Mouse (Mus musculus) heart, adult 2 months (tissue): Measurements from ENCODE around the gene Exoc3. TPM values are rescaled to one million over a fixed set of nuclear protein-coding genes. Genes with fewer than 3 reads are reported as not detected.

Source experiments
- DNase-seq, 2 experiments: peaks; one replicate each; pipeline ENCODE4 v3.0.0; 2021
- H3K27ac ChIP-seq: fragments of 200-600 bp; 2 replicates; pipeline ENCODE4 v1.8.1; 2022
- H3K27me3 ChIP-seq: fragments of 200-500 bp; 2 replicates; pipeline ENCODE4 v1.6.1; 2012; ENCODE audit warnings: mild to moderate bottlenecking, low read length, inconsistent platforms, mixed read lengths; ENCODE audit not compliant: control insufficient read depth, insufficient read depth
- H3K36me3 ChIP-seq: fragments of 200-500 bp; 2 replicates; pipeline ENCODE4 v1.6.1; 2012; ENCODE audit warnings: low read length, inconsistent platforms; ENCODE audit not compliant: control insufficient read depth, insufficient read depth
- H3K4me1 ChIP-seq: fragments of 200-500 bp; 2 replicates; pipeline ENCODE4 v1.6.1; 2011; ENCODE audit warnings: low read length; ENCODE audit not compliant: control insufficient read depth, insufficient read depth
- H3K4me3 ChIP-seq: fragments of 200-600 bp; 2 replicates; pipeline ENCODE4 v1.8.1; 2022
- H3K79me2 ChIP-seq: fragments of 200-500 bp; replicated peaks from 2 replicates; pipeline ENCODE4 v1.6.1; 2012; ENCODE audit warnings: mild to moderate bottlenecking, inconsistent platforms, low read length, moderate library complexity, mixed read lengths; ENCODE audit not compliant: control insufficient read depth, insufficient read depth
- H3K9ac ChIP-seq: fragments of 200-500 bp; 2 replicates; pipeline ENCODE4 v1.6.1; 2012; ENCODE audit warnings: low read depth, mild to moderate bottlenecking, control low read depth, inconsistent platforms, low read length, mixed read lengths
- CTCF ChIP-seq: fragments of 200-600 bp; IDR thresholded peaks from 2 replicates; pipeline ENCODE4 v1.8.1; 2022; ENCODE audit warnings: antibody characterized with exemption, mild to moderate bottlenecking, moderate library complexity
- EP300 ChIP-seq: fragments of 200-500 bp; IDR thresholded peaks from 2 replicates; pipeline ENCODE4 v1.6.1; 2011; ENCODE audit warnings: low read depth, low read length, control low read depth; ENCODE audit not compliant: insufficient read depth
- POLR2A ChIP-seq: fragments of 200-500 bp; IDR thresholded peaks from 2 replicates; pipeline ENCODE4 v1.6.1; 2011; ENCODE audit warnings: mild to moderate bottlenecking, low read depth, low read length, control low read depth; ENCODE audit not compliant: insufficient read depth
- WGBS: fragments of 180-500 bp; shearing (Covaris S2); methylation state at CpG from one replicate; pipeline ENCODE4 v1.1.7; 2018; 5-methylcytosine and 5-hydroxymethylcytosine counted together
- intact Hi-C: fragments of 180-260 bp; cut with DNase I; formaldehyde crosslinking; loops from one replicate; pipeline ENCODE4 v1.15.1; 2025
- polyA plus RNA-seq: library from polyadenylated mRNA; depleted of rRNA; stranded (reverse); fragments of >200 nt; gene quantifications from 2 replicates; pipeline ENCODE4 v1.2.3, GENCODE M21; 2012
- total RNA-seq, 2 experiments: library from RNA; stranded (reverse); gene quantifications; 2 replicates each; pipeline ENCODE4 v1.2.3; 2021

Gene Exoc3
- total and polyA plus RNA-seq, 3 experiments: 47.5 to 54.1 (median 51.2) TPM

GRCm38 (mm10) chr13:74172036-74172435, 36.5 kb downstream of the Exoc3 start:
- peaks cover 2% of the 10 kb centered on the region; the same call in 1 of the 2 replicates for H3K36me3 ChIP-seq
- H3K27me3 ChIP-seq: no peaks in the 10 kb centered on the region
- H3K27ac ChIP-seq: no peak overlapping the region
- no peak overlapping the region for H3K9ac ChIP-seq
- intact Hi-C loops: loop anchor here (10.0 kb wide), 1 partner anchor 207 kb away; the partner anchor contains the start of gene Zdhhc11
- no peaks in the 10 kb centered on the region for H3K4me1 ChIP-seq
- DNase-seq: no peak
- TF ChIP-seq CTCF (no peak), EP300 (no peak), POLR2A (no peak)
- no peaks in the 10 kb centered on the region for H3K79me2 ChIP-seq
- H3K4me3 ChIP-seq: no peak overlapping the region
- 97% methylated on average over 5 of the region's 5 CpGs for WGBS

- no peaks in the 10 kb centered on the region for H3K79me2 ChIP-seq
- H3K9ac ChIP-seq: no peak overlapping the region
- no peak overlapping the region for H3K4me3 ChIP-seq
- peaks cover 2% of the 10 kb centered on the region; the same call in 1 of the 2 replicates for H3K36me3 ChIP-seq
- no peak for DNase-seq
- intact Hi-C loops: loop anchor here (10.0 kb wide), 1 partner anchor 205 kb away; the partner anchor contains the start of gene Zdhhc11
- WGBS: 86% methylated on average over 10 of the region's 10 CpGs
- TF ChIP-seq CTCF (no peak), POLR2A (no peak), EP300 (no peak)
- peaks cover 3% of the 10 kb centered on the region; the same call in 1 of the 2 replicates for H3K4me1 ChIP-seq
- no peaks in the 10 kb centered on the region for H3K27me3 ChIP-seq
- H3K27ac ChIP-seq: no peak overlapping the region
These were observed 38.9 kb downstream of the Exoc3 start for GRCm38 (mm10) chr13:74169446-74170164.

GRCm38 (mm10) chr13:74167492-74167891, 41.0 kb downstream of the Exoc3 start:
- intact Hi-C loops: no loop called here
- Histone ChIP-seq H3K4me3 (no peak overlapping the region), H3K9ac (no peak overlapping the region), H3K27me3 (no peaks in the 10 kb centered on the region), H3K36me3 (peaks cover 2% of the 10 kb centered on the region; the same call in 1 of the 2 replicates), H3K4me1 (peaks cover 3% of the 10 kb centered on the region; the same call in 1 of the 2 replicates), H3K27ac (no peak overlapping the region), H3K79me2 (no peaks in the 10 kb centered on the region)
- WGBS: 56% methylated on average over 2 of the region's 2 CpGs
- DNase-seq: peak; percentile 39 to 66
- TF ChIP-seq POLR2A (no peak), EP300 (no peak), CTCF (no peak)

- peaks cover 2% of the 10 kb centered on the region; the same call in 1 of the 2 replicates for H3K36me3 ChIP-seq
- TF ChIP-seq CTCF (no peak), EP300 (no peak), POLR2A (no peak)
- peaks cover 3% of the 10 kb centered on the region; the same call in 1 of the 2 replicates for H3K4me1 ChIP-seq
- peak overlapping the region; percentile 31; the same call in 1 of the 2 replicates for H3K9ac ChIP-seq
- intact Hi-C loops: no loop called here
- no peaks in the 10 kb centered on the region for H3K27me3 ChIP-seq
- H3K79me2 ChIP-seq: no peaks in the 10 kb centered on the region
- peak overlapping the region; percentile 36 for H3K4me3 ChIP-seq
- peak overlapping the region; percentile 33; the same call in 1 of the 2 replicates for H3K27ac ChIP-seq
- WGBS: 4% methylated on average over 9 of the region's 9 CpGs
- DNase-seq: no peak
These were observed 41.5 kb downstream of the Exoc3 start for GRCm38 (mm10) chr13:74167057-74167413.

- H3K36me3 ChIP-seq: no peaks in the 10 kb centered on the region
- H3K79me2 ChIP-seq: no peaks in the 10 kb centered on the region
- no peaks in the 10 kb centered on the region for H3K27me3 ChIP-seq
- DNase-seq: peak; percentile 45 to 57
- WGBS: 10% methylated on average over 19 of the region's 19 CpGs
- no peak overlapping the region; the same call in 1 of the 2 replicates for H3K27ac ChIP-seq
- H3K9ac ChIP-seq: peak overlapping the region; percentile 31
- intact Hi-C loops: no loop called here
- H3K4me1 ChIP-seq: peaks cover 3% of the 10 kb centered on the region; the same call in 1 of the 2 replicates
- TF ChIP-seq EP300 (no peak), CTCF (no peak), POLR2A (no peak)
- peak overlapping the region; percentile 36 for H3K4me3 ChIP-seq
These were observed 42.0 kb downstream of the Exoc3 start for GRCm38 (mm10) chr13:74166348-74167056.
